Mouse (Mus musculus) bone marrow, adult 2 months (tissue): ENCODE measurements around the gene Itga9.

Source experiments
- CTCF ChIP-seq: fragments of 200-500 bp; IDR thresholded peaks from 2 replicates; pipeline ENCODE4 v1.5.1; 2011; ENCODE audit warnings: low read length, control low read depth; ENCODE audit not compliant: control insufficient read depth, insufficient read depth
- POLR2A ChIP-seq: fragments of 200-500 bp; IDR thresholded peaks from 2 replicates; pipeline ENCODE4 v1.6.1; 2011; ENCODE audit warnings: low read depth, mild to moderate bottlenecking, control low read depth, low read length, borderline replicate concordance; ENCODE audit not compliant: control insufficient read depth

DNA sequence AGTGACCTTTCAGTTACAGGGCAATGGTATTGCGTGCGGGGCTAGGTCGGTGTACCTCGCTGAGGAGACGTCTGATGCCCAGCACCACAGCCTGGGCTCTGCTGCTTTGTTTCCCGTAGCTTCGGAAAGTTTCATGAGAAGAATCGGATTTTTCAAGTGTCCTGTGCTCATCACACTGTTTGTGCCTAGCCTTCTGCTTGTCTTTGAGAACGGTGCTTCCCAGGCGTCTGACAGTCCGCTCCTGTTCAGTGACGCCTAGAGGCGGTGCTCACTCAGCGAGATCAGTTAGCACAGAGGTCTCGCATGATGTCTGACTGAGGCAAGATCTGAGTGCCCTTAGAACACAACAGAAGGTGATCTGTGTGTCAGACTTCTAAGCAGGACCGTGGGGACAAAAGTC lies 41.8 kb upstream of the Itga9 start:
- TF ChIP-seq CTCF = no peak
- no peak for TF ChIP-seq POLR2A
